Comparison of ENCODE assay signal across 22 mouse cellular contexts in the genomic region with DNA sequence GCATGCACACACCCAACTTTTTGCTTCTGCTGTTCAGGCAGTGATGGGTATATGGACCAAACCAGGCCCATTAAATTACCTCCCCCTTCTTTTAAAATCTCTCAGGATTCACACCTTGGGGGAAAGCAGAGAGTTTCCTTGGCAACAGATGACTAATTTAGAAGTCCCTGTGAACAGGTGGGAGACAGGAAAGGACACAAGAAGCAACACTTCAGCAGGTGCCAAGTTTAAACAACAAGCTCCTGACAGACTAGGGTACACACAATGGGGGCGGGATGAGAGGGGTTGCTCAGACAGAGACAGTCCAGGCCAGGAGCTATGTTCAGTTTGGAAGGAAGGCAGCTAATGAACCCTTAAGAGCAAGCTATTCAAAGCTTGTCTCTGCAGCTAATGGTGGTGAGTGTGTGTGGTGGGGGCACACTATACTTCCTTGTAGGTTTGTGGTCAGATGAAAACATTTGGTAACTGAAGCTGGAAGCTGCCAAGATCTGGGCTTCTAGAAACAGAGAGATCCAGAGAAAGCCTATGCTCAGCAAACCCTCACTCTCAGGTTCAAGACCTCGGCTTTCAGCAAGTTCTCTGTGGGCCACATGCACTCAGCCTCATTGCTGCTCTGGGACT.
"Had no signal": no experiment of that assay in that cellular context is flagged by ENCODE, and none has a peak within 500 bp of the region (broad histone marks: within the 10 kb centered on the region; RNA-seq: fewer than 3 reads in every experiment).

No protein-coding gene starts in this region.

- H3K4me1 ChIP-seq: liver, embryonic 12.5 days; liver, embryonic 15.5 days; lung, embryonic 15.5 days; midbrain, embryonic 15.5 days had no signal

- H3K9ac ChIP-seq: kidney, embryonic 15.5 days; limb, embryonic 13.5 days; liver, embryonic 12.5 days; liver, embryonic 15.5 days; lung, embryonic 15.5 days; midbrain, embryonic 12.5 days; midbrain, embryonic 15.5 days; neural tube, embryonic 12.5 days; neural tube, embryonic 15.5 days had no signal

- H3K9me3 ChIP-seq: kidney, embryonic 15.5 days; limb, embryonic 10.5 days; limb, embryonic 13.5 days; liver, embryonic 12.5 days; liver, embryonic 15.5 days; lung, embryonic 15.5 days; midbrain, embryonic 12.5 days; midbrain, embryonic 15.5 days; neural tube, embryonic 12.5 days; neural tube, embryonic 15.5 days had no signal

- H3K4me2 ChIP-seq: kidney, embryonic 15.5 days; limb, embryonic 13.5 days; liver, embryonic 12.5 days; liver, embryonic 15.5 days; lung, embryonic 15.5 days; midbrain, embryonic 12.5 days; midbrain, embryonic 15.5 days; neural tube, embryonic 12.5 days; neural tube, embryonic 15.5 days had no signal

- H3K4me3 ChIP-seq: kidney, embryonic 15.5 days; limb, embryonic 10.5 days; limb, embryonic 13.5 days; liver, embryonic 12.5 days; liver, embryonic 15.5 days; lung, embryonic 15.5 days; midbrain, embryonic 12.5 days; midbrain, embryonic 15.5 days; neural tube, embryonic 12.5 days; neural tube, embryonic 15.5 days had no signal

- H3K27ac ChIP-seq: kidney, embryonic 15.5 days; limb, embryonic 10.5 days; limb, embryonic 13.5 days; liver, embryonic 12.5 days; liver, embryonic 15.5 days; lung, embryonic 15.5 days; midbrain, embryonic 12.5 days; midbrain, embryonic 15.5 days; neural tube, embryonic 12.5 days; neural tube, embryonic 15.5 days; stomach, postnatal 0 days had no signal

- H3K27me3 ChIP-seq: liver, embryonic 15.5 days; midbrain, embryonic 15.5 days had no signal

- H3K36me3 ChIP-seq: kidney, embryonic 15.5 days; limb, embryonic 10.5 days; limb, embryonic 13.5 days; liver, embryonic 12.5 days; liver, embryonic 15.5 days; lung, embryonic 15.5 days; midbrain, embryonic 12.5 days; midbrain, embryonic 15.5 days; neural tube, embryonic 12.5 days; neural tube, embryonic 15.5 days had no signal

- DNase-seq: kidney, adult 8-10 months; kidney, postnatal 10 days; kidney, postnatal 36 days; liver; lung, adult 18-20 months; lung, postnatal 10 days; lung, postnatal 36 days; right cerebral cortex, adult 18-20 months; right cerebral cortex, postnatal 14 days; thymus, adult 2 months; thymus, postnatal 25 days had no signal

- ATAC-seq: liver, embryonic 12.5 days; midbrain, embryonic 15.5 days had no signal
